Mouse (Mus musculus) adrenal gland, adult 8-10 months (tissue): ENCODE measurements at regions not wholly inside any gene's neighbourhood (a gene's known extent, or its start where the extent isn't known, plus 50 kb on each side); places are given as distances from the start of the nearest gene placed in this dataset.

ENCODE experiments used
- DNase-seq: peaks from one replicate; pipeline ENCODE4 v3.0.0; 2022

DNA sequence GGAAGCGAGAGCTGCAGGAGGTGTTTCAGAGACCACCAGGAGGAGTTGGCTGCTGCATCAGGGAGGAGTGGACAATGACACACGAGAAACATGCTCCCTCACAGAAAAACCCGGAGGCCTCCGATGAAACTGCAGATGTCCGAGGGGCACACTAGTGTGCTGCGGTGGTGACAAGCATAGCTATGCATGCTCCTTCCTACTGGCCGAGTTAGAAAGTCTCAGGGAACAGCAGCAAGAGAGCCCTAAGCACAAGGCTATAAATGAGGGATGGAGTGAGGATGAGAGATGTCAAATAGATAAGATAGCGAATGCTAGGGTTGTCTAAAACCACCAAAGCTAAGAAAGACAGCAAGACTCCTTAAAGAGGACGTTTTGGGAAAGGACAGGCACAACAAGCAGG, 328.4 kb upstream of the Adgrl2 start:
- DNase-seq, result no peak

DNA sequence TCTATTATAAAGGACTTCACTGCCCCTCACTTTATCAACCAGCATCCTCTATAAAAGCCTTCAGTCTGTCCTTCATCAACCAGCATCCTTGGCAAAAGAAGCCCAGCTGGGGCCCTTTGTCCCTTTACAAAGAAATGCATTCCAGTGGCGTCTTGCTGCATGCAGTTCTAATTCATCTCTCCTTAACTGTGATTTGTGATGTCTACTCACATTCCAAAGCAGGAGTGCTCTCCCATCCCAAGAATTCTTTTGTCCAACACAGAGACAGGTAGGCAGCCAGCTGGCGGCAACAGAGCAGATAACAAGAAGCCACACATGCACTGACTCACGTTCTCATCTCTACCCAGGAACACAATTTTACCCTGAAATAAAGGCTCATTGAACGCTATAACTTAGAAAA, 323.9 kb upstream of the Adgrl2 start:
- DNase-seq, result no peak

DNA sequence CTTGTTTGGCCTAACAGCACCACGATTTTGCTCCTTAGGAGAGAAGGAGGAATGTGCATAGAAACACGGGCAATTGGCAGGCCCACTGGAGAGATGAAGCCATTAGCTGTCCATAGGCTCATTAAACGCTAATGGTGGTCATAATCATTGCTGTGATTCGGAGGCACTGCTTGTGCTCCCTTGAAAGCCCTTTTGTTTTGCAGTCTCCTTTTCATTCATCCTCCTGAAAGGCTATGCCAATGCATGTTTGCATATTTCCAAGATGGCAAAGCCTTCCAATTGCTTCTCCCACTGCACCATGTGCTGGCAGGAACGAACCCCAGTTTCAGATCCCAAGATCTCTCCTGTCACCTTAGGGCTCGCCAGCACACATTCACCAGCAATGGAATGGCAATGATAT, 322.9 kb upstream of the Adgrl2 start:
- DNase-seq, result no peak

GRCm38 (mm10) chr3:149311576-149311975, 321.2 kb upstream of the Adgrl2 start:
- DNase-seq, result no peak

DNA sequence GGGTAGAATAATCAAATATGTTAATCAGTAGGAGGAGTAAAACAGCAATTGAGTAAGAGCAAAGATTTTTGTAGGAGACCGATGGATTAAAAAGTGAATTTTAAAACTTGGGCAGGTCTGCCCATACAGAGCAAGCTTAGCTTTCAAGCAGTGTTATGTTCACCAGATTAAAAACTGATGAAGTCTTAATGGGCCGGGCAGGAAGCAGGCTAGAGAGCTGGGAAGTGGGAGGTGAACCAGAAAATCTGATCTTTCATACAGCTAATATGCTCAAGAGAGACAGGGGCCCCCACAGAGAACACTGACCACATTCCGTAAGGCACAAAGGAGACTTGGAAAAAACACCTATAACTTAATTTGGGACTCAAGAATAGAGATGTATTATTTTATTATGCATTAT, 316.4 kb upstream of the Adgrl2 start:
- no peak for DNase-seq

DNA sequence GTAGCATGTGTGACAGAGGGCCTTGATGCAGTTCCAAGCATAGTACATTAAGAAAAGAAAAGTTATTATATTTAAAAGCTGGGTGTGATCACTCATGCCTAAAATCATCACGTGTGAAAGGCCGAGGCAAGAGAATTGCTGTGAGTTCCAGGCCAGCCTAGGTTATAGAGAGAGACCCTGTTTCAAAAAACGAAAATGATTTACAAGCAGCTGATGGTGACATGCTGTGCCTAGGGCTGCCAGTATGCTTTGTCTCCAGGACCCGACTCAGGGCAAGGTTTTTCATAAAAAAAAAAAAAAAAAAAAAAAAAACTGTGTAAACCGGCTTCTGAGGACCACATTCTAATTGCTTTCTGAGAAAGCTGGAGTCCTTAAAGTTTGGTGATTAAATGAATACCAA, 315.9 kb upstream of the Adgrl2 start:
- no peak for DNase-seq

GRCm38 (mm10) chr3:149305440-149305839, 315.1 kb upstream of the Adgrl2 start:
- DNase-seq, result no peak

GRCm38 (mm10) chr3:149305011-149305413, 314.7 kb upstream of the Adgrl2 start:
- DNase-seq, result no peak

GRCm38 (mm10) chr3:149303418-149303817, 313.1 kb upstream of the Adgrl2 start:
- DNase-seq, result no peak

- no peak for DNase-seq
Observed at GRCm38 (mm10) chr3:149300002-149300401, 309.6 kb upstream of the Adgrl2 start.

- no peak for DNase-seq
Observed at GRCm38 (mm10) chr3:149296419-149296962, 306.1 kb upstream of the Adgrl2 start.

- DNase-seq, result no peak
Observed at GRCm38 (mm10) chr3:149295942-149296341, 305.6 kb upstream of the Adgrl2 start.

GRCm38 (mm10) chr3:149295257-149295831, 305.0 kb upstream of the Adgrl2 start:
- DNase-seq, result no peak

GRCm38 (mm10) chr3:149294445-149294844, 304.1 kb upstream of the Adgrl2 start:
- DNase-seq, result no peak

DNA sequence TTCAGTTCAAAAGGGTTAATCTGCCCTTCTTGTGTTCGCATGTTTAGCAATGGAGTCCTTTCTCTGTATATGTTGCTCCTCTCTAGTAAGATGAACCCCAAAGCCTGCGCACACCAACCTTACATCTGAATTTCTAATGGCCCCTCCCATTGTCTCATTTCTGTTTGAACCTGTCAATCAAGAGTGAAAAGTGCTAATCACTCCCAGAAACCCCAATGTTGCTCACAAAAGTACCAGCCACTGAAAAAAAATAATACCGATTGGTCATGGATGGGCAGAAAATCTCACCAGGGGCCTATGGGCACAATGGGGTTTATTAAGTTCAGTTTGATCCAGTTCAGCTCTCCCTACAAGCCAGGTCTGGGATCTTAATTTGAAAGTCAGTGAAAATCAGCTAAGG, 302.1 kb upstream of the Adgrl2 start:
- DNase-seq, result no peak

- no peak for DNase-seq
Observed at GRCm38 (mm10) chr3:149291473-149291872, 301.1 kb upstream of the Adgrl2 start.

DNA sequence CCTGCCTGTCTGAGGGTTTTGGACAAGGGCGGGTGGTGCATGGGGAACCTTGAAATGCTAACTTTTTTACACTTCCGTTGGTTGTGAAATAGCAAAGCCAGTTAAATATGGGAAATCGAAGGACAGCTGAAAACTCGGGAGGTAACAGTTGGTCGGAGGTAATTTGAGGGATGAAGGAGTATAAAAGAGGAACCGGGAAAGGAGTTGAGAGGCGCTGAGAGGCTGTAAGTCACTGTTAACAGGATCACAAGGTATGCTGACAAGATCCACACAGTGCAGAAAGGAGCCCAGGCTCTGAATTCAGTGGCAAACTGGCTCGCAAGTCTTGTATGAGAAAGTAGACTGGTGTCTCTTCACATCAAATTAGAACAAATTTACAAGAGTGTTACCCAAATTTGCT, 299.9 kb upstream of the Adgrl2 start:
- DNase-seq, result no peak

- DNase-seq, result no peak
Observed at GRCm38 (mm10) chr3:149287080-149287479, 296.7 kb upstream of the Adgrl2 start.

GRCm38 (mm10) chr3:149284976-149285375, 294.6 kb upstream of the Adgrl2 start:
- no peak for DNase-seq

DNA sequence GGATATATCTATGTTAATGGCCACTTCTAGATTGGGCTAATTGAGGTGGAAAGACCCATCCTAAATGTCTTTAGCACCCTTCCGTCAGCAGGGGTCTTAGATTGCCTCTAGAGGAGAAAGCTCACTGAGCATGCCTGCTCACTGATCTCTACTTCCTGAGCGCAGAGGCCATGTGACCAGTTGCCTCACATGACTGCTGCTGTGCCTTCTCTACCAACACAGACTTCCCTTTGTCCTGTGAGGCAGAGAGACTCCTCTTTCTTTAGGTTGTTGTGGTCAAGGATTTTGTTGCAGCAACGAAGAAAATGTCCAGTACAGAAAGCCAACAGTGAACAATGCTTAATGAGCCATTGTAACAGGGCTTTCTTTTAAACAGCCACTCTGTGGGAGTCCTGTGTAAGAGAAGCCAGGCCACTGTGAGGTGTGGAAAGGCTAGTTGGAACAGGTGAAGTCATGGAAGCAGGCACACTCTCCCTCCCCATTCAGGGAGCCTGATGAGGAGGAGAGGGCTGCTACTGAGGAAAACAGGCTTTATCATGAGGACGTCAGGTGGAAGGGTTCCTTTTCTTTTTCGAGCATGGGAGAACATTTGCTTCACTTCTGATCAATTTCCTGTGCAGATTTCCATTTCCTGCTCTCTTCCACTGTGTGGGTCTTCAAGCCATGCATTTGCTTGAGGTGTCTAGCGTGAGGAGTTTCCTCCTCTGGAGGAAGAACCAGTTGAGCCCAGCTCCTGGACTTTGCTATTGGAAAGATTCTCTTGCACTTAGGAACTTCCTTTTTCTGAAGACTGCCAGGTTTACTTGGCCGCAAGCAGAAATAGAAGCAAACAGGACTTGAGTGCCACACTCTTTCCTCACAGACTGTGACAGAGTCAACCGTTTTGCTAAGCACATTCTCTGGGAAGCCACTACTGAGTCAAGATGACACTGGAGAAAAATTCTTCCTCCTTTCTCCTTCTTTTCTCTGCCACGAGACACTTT, 290.7 kb upstream of the Adgrl2 start:
- DNase-seq, result no peak

GRCm38 (mm10) chr3:149279338-149279737, 289.0 kb upstream of the Adgrl2 start:
- no peak for DNase-seq

DNA sequence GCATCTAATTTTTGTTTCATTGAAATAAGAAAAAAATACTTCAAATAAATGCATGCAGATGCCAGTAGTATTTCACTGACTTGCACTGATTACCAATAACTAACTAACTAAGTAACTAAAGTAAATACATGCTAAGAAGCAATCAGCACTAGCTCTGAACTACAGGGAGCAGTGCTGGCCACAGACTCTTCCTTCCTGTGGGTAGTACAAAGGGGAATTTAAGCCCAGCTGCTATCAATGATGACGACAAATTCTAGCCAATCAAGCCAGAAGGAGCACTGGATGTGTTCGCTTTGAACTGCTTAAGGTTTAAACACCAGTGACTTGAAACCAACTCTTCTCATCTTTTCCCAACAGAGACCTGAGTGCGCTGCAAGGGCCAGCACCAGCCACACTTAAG, 287.5 kb upstream of the Adgrl2 start:
- DNase-seq, result no peak

GRCm38 (mm10) chr3:149275478-149276132, 285.2 kb upstream of the Adgrl2 start:
- DNase-seq, result no peak
